Mouse (Mus musculus) T-helper 1 cell (primary cell): Measurements from ENCODE around the gene Rtel1.

Source experiments
- in situ Hi-C: fragments of 300-600 bp; cut with MboI, MseI; formaldehyde crosslinking; loops from one replicate; pipeline ENCODE4 v1.15.1; 2025; ENCODE audit warnings: high pct_unique_total_duplicates

Gene Rtel1

DNA sequence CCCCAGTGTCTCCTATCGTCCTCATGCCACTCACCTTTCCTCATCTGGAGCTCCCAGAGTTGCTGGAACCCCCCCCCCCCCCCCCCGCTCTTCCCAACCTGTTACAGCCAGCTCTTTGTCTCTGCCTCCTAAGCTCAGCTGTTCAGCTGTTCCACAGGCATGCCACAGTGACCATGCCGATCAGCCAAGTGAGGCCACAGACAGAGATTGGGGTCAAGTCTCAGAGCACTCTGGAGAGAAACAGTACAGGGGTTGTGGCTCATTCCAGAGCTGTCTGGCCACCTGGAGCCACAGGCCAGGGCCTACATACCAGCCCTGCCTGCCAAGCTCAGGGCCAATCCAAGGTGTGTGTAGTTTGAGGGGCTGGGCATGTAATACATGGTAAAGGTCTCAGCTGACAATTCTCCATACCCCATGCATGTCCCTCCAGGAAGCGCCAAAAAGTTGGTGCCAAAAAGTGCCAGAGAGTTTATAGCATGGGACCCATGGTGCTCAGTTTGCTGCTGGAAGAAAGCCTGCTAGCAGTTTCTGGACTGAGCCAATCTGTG lies 67.2 kb downstream of the Rtel1 start:
- in situ Hi-C loops, result loop anchor here (25.0 kb wide), 1 partner anchor 201 kb away; the partner anchor contains the start of genes Prpf6, Samd10, Uckl1 and Zfp512b

DNA sequence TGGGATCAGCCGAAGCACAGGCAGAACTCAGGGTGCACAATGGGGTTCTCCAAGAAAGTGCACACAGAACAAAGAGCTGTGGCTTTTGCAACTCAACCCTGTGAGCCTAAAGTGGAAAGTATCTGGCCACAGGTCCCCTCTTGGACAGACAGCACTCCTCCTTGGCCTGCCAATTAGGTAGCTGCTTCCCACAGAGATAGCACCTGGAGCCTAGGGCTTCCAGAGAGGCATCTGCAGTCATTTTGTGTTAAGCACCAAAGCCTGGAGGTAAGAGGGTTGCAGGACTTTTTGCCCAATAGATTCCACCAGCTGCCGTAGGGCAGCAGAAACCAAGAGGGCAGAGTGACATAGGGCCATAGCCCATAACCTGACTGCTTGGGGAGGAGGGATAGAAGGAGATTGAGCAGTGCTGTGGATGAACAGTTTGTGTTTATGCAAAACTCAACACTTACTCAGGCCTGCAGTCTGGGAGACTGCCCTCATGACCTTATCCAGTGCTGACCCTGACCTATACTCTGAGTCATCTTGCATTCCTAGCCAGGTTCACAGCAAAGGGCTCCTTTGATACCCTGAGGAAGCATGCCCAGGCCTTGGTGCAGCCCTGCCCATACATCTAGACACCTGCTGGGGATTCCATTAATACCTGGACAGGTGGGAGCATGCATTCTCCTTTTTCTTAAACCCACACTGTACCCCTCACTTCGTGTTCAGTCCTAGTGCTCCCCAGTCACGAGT lies 70.8 kb downstream of the Rtel1 start:
- in situ Hi-C loops, result loop anchor here (5.0 to 25.0 kb wide), 2 partner anchors 102 to 197 kb away; partner anchors contain the start of genes Abhd16b, Prpf6, Samd10 and Uckl1

DNA sequence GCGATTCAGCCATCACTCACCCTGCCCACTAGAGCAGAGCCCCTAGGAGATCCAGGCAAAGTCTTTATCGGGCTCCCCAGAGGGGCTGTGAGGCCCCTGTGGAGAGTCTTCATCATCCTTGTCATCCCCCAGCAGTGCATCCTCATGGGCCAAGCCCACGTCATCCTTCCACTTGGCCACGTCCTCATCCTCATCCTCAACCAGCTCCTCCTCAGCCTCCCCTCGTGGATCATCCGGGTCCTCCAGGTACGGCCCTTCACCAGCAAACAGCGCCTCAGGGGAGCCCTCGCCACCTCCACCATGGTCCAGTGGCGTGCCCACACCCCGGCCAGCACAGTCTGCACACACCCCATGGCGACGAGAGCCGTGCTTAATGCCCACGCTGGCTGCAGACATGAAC lies 71.5 kb downstream of the Rtel1 start:
- in situ Hi-C loops, result loop anchor here (5.0 to 25.0 kb wide), 2 partner anchors 101 to 196 kb away; partner anchors contain the start of genes Abhd16b, Prpf6, Samd10 and Uckl1

DNA sequence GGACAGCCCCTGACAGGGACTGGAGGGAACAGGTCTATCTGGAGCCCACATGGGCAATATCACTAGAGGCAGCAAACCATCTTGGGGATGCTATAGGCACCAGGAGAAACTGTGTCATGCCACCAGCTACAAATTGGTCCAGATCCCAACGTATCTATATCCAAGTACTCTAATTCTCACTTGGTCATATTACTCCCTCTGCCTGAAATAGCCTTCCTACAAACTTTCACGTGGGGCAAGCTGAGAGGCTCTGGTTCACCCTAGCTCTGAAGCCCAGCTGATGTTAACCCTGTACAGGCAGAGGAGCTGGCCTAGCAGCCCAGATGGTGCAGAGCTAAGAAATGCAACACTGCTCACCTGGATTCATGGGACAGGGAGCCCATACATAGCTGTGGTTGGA lies 72.0 kb downstream of the Rtel1 start:
- in situ Hi-C loops, result loop anchor here (5.0 to 25.0 kb wide), 2 partner anchors 101 to 196 kb away; partner anchors contain the start of genes Abhd16b, Prpf6, Samd10 and Uckl1

DNA sequence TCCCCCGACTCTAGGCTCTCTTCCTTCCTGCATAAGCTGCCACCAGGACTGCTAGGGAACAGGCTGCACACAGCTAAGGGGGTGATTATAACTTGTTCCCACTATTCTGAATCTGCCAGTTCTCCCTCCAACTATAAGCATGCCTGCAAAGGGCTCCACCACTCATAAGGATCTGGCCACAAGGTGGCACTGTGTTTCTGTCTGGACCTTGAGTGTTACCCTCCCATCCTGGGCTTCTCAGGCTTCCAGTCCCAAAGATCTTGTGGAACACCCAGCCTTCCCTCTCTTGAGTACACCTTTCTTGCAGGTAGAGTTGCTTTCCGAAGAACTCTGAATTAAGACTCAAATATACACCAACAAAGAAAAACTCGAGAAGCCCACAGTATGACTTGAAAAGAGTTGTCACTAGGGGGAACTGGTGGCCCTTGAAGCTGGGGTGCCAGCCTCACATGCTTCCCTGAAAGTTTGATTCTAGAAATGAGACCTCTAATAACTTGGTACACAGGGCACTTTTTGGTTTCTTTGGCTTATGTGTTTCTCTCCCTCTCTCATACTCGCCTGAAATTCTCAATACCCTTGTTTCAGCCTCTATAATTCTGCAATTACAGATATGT lies 73.2 kb downstream of the Rtel1 start:
- in situ Hi-C loops, result loop anchor here (5.0 to 25.0 kb wide), 2 partner anchors 100 to 195 kb away; partner anchors contain the start of genes Abhd16b, Prpf6, Samd10 and Uckl1

DNA sequence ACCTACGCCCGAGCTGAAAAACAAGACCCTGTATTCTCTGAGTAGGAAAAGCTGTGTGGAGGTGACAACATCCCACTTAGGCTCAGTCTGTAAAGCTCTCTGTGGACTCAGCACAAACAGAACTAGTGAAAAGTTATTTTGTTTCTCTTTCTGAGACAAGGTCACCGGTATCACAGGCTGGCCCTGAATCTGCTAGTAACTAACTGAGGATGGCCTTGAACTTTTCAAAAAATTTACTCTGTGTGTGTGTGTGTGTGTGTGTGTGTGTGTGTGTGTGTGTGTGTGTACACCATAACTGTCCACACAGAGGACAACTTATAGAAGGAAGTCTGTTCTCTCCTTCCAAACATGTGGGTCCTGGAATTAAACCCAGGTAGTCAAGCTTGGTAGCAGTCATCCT lies 74.5 kb downstream of the Rtel1 start:
- in situ Hi-C loops, result loop anchor here (5.0 to 25.0 kb wide), 2 partner anchors 98 to 193 kb away; partner anchors contain the start of genes Abhd16b, Prpf6, Samd10 and Uckl1

DNA sequence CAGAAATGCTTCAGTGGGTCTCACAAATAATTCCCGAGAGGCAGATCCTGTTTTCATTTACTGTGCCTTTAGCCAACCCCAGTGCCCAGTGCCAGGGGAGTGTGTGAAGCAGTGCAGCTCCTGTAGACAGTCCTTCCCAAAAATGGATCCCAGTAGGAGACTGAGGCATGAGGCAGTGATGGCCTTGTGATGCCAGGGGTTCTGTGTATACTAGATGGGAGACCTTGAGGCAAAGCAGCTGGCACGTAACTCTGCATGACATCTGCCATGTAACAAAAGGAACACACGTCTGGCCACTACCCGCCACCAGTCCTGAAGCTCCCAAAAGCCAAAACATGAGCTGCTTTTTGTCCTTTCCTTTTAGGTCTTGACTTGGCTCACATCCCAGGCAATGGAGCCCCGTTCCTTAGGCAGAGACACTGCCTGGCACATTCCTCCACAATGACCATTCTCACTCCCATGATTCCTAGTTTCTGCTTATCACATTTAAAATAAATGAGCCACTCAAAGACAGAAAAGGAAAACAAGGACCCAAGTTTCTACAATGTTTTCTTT lies 77.7 kb downstream of the Rtel1 start:
- in situ Hi-C loops, result loop anchor here (25.0 kb wide), 1 partner anchor 190 kb away; the partner anchor contains the start of genes Prpf6, Samd10, Uckl1 and Zfp512b

DNA sequence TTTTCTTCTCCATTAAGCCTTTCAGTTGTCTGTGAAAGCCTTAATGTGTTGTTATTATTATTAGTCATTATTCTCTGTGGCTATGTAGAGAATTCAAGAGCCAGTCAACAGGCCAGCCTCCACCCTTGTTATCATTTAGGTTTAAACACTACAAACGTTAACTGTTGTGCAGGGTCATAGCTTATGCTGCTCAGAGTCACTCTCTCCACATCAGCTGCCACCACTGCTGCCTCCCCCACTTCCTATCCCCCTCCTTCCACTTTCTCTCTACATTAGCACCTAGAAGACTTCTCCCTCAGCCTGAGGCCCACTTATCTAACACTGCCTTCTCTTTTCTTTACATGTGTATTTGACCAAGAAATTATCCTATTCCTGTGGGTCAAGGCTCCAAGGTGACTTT lies 82.0 kb downstream of the Rtel1 start:
- in situ Hi-C loops, result no loop called here

DNA sequence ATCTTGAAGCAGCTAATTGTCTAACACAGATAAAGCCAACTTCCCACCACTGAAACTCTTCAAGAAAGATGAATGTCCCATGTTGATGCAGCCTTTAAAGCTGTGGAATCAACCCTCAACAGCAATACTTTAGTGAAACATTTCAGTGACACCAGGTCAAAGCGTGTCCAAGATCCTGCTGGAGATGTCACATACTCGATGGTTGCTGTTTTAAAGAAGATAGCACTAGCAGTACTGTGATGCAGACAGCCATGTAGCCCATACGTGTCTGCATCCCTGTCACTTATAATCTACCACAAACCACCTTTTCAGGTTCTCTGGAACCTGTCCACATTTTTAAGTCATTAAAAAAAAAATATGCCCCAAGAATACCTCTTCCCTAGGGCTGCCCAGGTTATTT lies 84.2 kb downstream of the Rtel1 start:
- in situ Hi-C loops, result no loop called here
